Mouse (Mus musculus) heart, postnatal 10 days (tissue): ENCODE measurements around the gene Pcmt1. TPM values are rescaled to one million over a fixed set of nuclear protein-coding genes. Genes with fewer than 3 reads are reported as not detected.
"Not testable (repeated sequence)": the region's sequence is repeated elsewhere in the genome, so short reads cannot be mapped to it uniquely, and the experiment has no call there.

Experiments used
- DNase-seq, 2 experiments: peaks; one replicate each; pipeline ENCODE4 v3.0.0; 2021
- intact Hi-C: fragments of 180-260 bp; cut with DNase I; formaldehyde crosslinking; loops from one replicate; pipeline ENCODE4 v1.15.1; 2025
- total RNA-seq, 2 experiments: library from RNA; stranded (reverse); gene quantifications; 2 replicates each; pipeline ENCODE4 v1.2.3; 2021

Gene Pcmt1
- total RNA-seq, 2 experiments from 2014 or later: 105 to 107 TPM

- no peak for DNase-seq
- intact Hi-C loops: no loop called here
These were observed 31.9 kb downstream of the Pcmt1 start for GRCm38 (mm10) chr10:7649059-7649458.

GRCm38 (mm10) chr10:7645911-7646310 is 35.0 kb downstream of the Pcmt1 start:
- intact Hi-C loops: no loop called here
- no peak for DNase-seq

GRCm38 (mm10) chr10:7640366-7640765 is 40.6 kb downstream of the Pcmt1 start:
- intact Hi-C loops: no loop called here
- no peak for DNase-seq

GRCm38 (mm10) chr10:7630951-7631720 is 49.8 kb downstream of the Pcmt1 start:
- peak in 1 of 2 experiments; percentile 16 for DNase-seq
- intact Hi-C loops: no loop called here

- no peak for DNase-seq
- intact Hi-C loops: no loop called here
These were observed 50.6 kb downstream of the Pcmt1 start for GRCm38 (mm10) chr10:7630286-7630685.

- peak; percentile 35 to 42 for DNase-seq
- intact Hi-C loops: no loop called here
These were observed 51.8 kb downstream of the Pcmt1 start for GRCm38 (mm10) chr10:7629092-7629491.

- DNase-seq: no peak
- intact Hi-C loops: no loop called here
These were observed 56.9 kb downstream of the Pcmt1 start for GRCm38 (mm10) chr10:7623861-7624518.

GRCm38 (mm10) chr10:7622378-7622777 is 58.6 kb downstream of the Pcmt1 start:
- peak; percentile 23 to 30 for DNase-seq
- intact Hi-C loops: no loop called here

- DNase-seq: no peak
- intact Hi-C loops: no loop called here
These were observed 60.2 kb downstream of the Pcmt1 start for GRCm38 (mm10) chr10:7620723-7621122.

- no peak for DNase-seq
- intact Hi-C loops: no loop called here
These were observed 61.1 kb downstream of the Pcmt1 start for GRCm38 (mm10) chr10:7619821-7620241.

GRCm38 (mm10) chr10:7617556-7617955 is 63.4 kb downstream of the Pcmt1 start:
- DNase-seq, intact Hi-C loops: not testable (repeated sequence)

GRCm38 (mm10) chr10:7617146-7617545 is 63.8 kb downstream of the Pcmt1 start:
- DNase-seq, intact Hi-C loops: not testable (repeated sequence)

- intact Hi-C loops: no loop called here
- no peak for DNase-seq
These were observed 66.1 kb downstream of the Pcmt1 start for GRCm38 (mm10) chr10:7614834-7615233.

GRCm38 (mm10) chr10:7612210-7612609 is 68.7 kb downstream of the Pcmt1 start:
- intact Hi-C loops, DNase-seq: not testable (repeated sequence)

- no peak for DNase-seq
- intact Hi-C loops: no loop called here
These were observed 69.3 kb downstream of the Pcmt1 start for GRCm38 (mm10) chr10:7611647-7612046.

GRCm38 (mm10) chr10:7608611-7609010 is 72.3 kb downstream of the Pcmt1 start:
- intact Hi-C loops: no loop called here
- DNase-seq: no peak

GRCm38 (mm10) chr10:7606437-7606836 is 74.5 kb downstream of the Pcmt1 start:
- DNase-seq: no peak
- intact Hi-C loops: no loop called here

GRCm38 (mm10) chr10:7605168-7605567 is 75.8 kb downstream of the Pcmt1 start:
- intact Hi-C loops: no loop called here
- no peak for DNase-seq

- peak; percentile 81 to 86 for DNase-seq
- intact Hi-C loops: loop anchor here (1.0 to 2.0 kb wide), 2 partner anchors 130 to 268 kb away; no protein-coding TSS in a partner anchor
These were observed 80.3 kb downstream of the Pcmt1 start for GRCm38 (mm10) chr10:7600647-7601046.

GRCm38 (mm10) chr10:7598177-7598576 is 82.8 kb downstream of the Pcmt1 start:
- intact Hi-C loops: no loop called here
- no peak for DNase-seq

GRCm38 (mm10) chr10:7596251-7596650 is 84.7 kb downstream of the Pcmt1 start:
- intact Hi-C loops: no loop called here
- no peak for DNase-seq

- no peak for DNase-seq
- intact Hi-C loops: no loop called here
These were observed 86.1 kb downstream of the Pcmt1 start for GRCm38 (mm10) chr10:7594797-7595196.
